Mouse (Mus musculus): ENCODE data around the gene Srpk1. TPM values are rescaled to one million over a fixed set of nuclear protein-coding genes. Genes with fewer than 3 reads are reported as not detected.

Srpk1 gene
- polyA plus RNA-seq, 1 experiment from 2014 or later, result 110 TPM

DNA sequence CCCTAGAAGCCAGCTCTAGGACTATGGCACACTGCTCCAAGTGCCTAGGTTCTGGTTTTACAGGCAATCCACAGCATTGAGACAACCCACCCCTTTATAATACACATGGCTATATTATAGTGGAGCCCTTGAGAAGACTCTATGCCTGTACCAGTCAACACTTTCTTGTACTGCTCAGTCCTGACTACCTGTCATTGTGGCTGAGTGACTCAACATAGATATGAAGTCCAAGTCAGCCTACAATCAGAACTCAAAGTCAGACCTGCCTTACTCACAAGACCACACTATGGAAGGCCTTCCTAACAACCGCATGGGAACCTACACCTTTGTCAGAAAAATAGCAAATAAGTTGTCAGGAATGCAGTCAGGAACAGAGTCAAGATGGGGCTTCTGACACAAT is 3.7 kb downstream of the Srpk1 start:
- no peak for DNase-seq (ENCODE audit: low spot score)
- Histone ChIP-seq H3K27ac (no peak overlapping the region), H3K9me3 (ENCODE audit: control insufficient read depth, low read length) (no peaks in the 10 kb centered on the region), H3K4me1 (replicated peaks; ENCODE audit: control insufficient read depth, insufficient read depth, low read length) (peaks cover 17% of the 10 kb centered on the region), H3K4me2 (replicated peaks) (no peak overlapping the region), H3K9ac (no peak overlapping the region), H3K36me3 (replicated peaks; ENCODE audit: control insufficient read depth, insufficient read depth) (peaks cover 32% of the 10 kb centered on the region), H3K4me3 (replicated peaks; ENCODE audit: low read length) (no peak overlapping the region), H3K27me3 (ENCODE audit: control insufficient read depth, insufficient read depth, low read length) (no peaks in the 10 kb centered on the region)
- no peak for ATAC-seq (ENCODE audit: low FRiP score)
- WGBS, result 95% methylated on average over 1 of the region's 1 CpGs

GRCm38 (mm10) chr17:28618124-28618523 is 4.4 kb downstream of the Srpk1 start:
- no peak overlapping the region for H3K4me3 ChIP-seq (replicated peaks; ENCODE audit: low read length)
- H3K36me3 ChIP-seq (replicated peaks; ENCODE audit: control insufficient read depth, insufficient read depth), result peaks cover 32% of the 10 kb centered on the region
- DNase-seq (ENCODE audit: low spot score) (no peak), ATAC-seq (ENCODE audit: low FRiP score) (no peak)
- peaks cover 17% of the 10 kb centered on the region for H3K4me1 ChIP-seq (replicated peaks; ENCODE audit: control insufficient read depth, insufficient read depth, low read length)
- H3K27ac ChIP-seq, result no peak overlapping the region
- H3K4me2 ChIP-seq (replicated peaks), result no peak overlapping the region
- no peaks in the 10 kb centered on the region for H3K27me3 ChIP-seq (ENCODE audit: control insufficient read depth, insufficient read depth, low read length)
- no peaks in the 10 kb centered on the region for H3K9me3 ChIP-seq (ENCODE audit: control insufficient read depth, low read length)
- H3K9ac ChIP-seq, result no peak overlapping the region
- 90% methylated on average over 7 of the region's 7 CpGs for WGBS

GRCm38 (mm10) chr17:28617636-28618035 is 4.9 kb downstream of the Srpk1 start:
- Histone ChIP-seq H3K9ac (no peak overlapping the region), H3K4me1 (replicated peaks; ENCODE audit: control insufficient read depth, insufficient read depth, low read length) (peaks cover 17% of the 10 kb centered on the region), H3K4me3 (replicated peaks; ENCODE audit: low read length) (no peak overlapping the region), H3K9me3 (ENCODE audit: control insufficient read depth, low read length) (no peaks in the 10 kb centered on the region), H3K4me2 (replicated peaks) (no peak overlapping the region), H3K27me3 (ENCODE audit: control insufficient read depth, insufficient read depth, low read length) (no peaks in the 10 kb centered on the region), H3K27ac (no peak overlapping the region), H3K36me3 (replicated peaks; ENCODE audit: control insufficient read depth, insufficient read depth) (peaks cover 32% of the 10 kb centered on the region)
- DNase-seq (ENCODE audit: low spot score), result no peak
- no peak for ATAC-seq (ENCODE audit: low FRiP score)
- WGBS, result 91% methylated on average over 10 of the region's 10 CpGs

DNA sequence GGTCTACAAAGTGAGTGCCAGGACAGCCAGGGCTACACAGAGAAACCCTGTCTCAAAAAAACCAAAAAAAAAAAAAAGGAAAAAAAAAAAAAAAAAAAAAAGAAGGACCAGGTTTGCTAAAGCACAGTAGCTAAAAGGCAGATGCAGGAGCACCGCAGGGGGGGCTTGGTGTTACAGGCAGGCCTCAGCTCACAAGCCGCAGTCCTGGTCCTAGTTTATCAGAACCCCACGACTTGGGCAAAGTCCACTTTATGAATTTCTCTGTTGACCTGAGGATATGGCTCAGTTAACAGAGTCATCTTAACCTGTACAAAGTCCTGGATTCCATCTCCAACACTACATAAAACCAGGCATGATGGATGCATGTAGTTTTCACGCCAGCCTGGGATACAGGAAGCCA is 7.2 kb downstream of the Srpk1 start:
- H3K36me3 ChIP-seq (replicated peaks; ENCODE audit: control insufficient read depth, insufficient read depth), result peaks cover 31% of the 10 kb centered on the region
- no peaks in the 10 kb centered on the region for H3K9me3 ChIP-seq (ENCODE audit: control insufficient read depth, low read length)
- 97% methylated on average over 4 of the region's 4 CpGs for WGBS
- DNase-seq (ENCODE audit: low spot score) (no peak), ATAC-seq (ENCODE audit: low FRiP score) (no peak)
- H3K27ac ChIP-seq, result no peak overlapping the region
- no peak overlapping the region for H3K4me2 ChIP-seq (replicated peaks)
- H3K4me1 ChIP-seq (replicated peaks; ENCODE audit: control insufficient read depth, insufficient read depth, low read length), result peaks cover 6% of the 10 kb centered on the region; the same call in 1 of the 2 replicates
- no peak overlapping the region for H3K4me3 ChIP-seq (replicated peaks; ENCODE audit: low read length)
- H3K27me3 ChIP-seq (ENCODE audit: control insufficient read depth, insufficient read depth, low read length), result no peaks in the 10 kb centered on the region
- H3K9ac ChIP-seq, result no peak overlapping the region

DNA sequence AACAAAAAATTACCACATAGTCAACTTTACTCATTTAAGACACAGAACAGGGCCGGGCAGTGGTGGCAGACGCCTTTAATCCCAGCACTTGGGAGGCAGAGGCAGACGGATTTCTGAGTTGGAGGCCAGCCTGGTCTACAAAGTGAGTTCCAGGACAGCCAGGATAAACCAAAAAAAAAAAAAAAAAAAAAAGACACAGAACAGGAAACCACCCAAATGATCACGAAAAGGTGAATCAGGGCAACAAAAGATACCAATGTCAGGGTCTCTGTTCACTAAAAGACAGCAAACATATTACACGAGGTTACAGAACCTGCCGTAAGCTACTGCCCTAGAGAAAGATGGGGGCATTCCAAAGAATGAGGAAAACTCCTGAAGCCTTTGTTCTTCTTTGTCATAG is 9.4 kb downstream of the Srpk1 start:
- WGBS, result 92% methylated on average over 6 of the region's 6 CpGs
- Histone ChIP-seq H3K27ac (no peak overlapping the region), H3K9ac (no peak overlapping the region), H3K27me3 (ENCODE audit: control insufficient read depth, insufficient read depth, low read length) (no peaks in the 10 kb centered on the region), H3K4me1 (replicated peaks; ENCODE audit: control insufficient read depth, insufficient read depth, low read length) (no peaks in the 10 kb centered on the region; the same call in 1 of the 2 replicates), H3K36me3 (replicated peaks; ENCODE audit: control insufficient read depth, insufficient read depth) (peaks cover 18% of the 10 kb centered on the region), H3K4me2 (replicated peaks) (no peak overlapping the region), H3K9me3 (ENCODE audit: control insufficient read depth, low read length) (no peaks in the 10 kb centered on the region), H3K4me3 (replicated peaks; ENCODE audit: low read length) (no peak overlapping the region)
- ATAC-seq (ENCODE audit: low FRiP score) (no peak), DNase-seq (ENCODE audit: low spot score) (no peak)

DNA sequence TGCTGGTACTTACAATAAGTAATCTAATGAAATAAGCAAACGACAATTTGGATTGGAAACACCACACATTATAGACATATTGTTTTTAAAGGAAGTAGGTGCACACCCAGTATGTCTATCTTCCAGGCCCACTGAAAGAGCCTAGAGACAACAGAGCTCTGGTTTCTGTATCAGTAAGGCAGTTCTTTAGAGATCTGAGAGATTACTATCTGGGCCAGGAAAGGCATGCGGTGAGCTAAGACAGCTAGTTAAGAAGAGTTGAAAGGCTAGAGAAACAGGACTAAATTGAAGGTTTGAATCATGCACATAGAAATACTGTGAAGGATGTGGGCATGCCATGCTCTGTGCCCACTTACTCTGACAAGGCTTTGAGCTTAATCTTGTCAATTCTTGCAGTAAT is 9.9 kb downstream of the Srpk1 start:
- Histone ChIP-seq H3K27me3 (ENCODE audit: control insufficient read depth, insufficient read depth, low read length) (no peaks in the 10 kb centered on the region), H3K9me3 (ENCODE audit: control insufficient read depth, low read length) (no peaks in the 10 kb centered on the region), H3K9ac (no peak overlapping the region), H3K27ac (no peak overlapping the region), H3K4me3 (replicated peaks; ENCODE audit: low read length) (no peak overlapping the region), H3K4me1 (replicated peaks; ENCODE audit: control insufficient read depth, insufficient read depth, low read length) (no peaks in the 10 kb centered on the region), H3K4me2 (replicated peaks) (no peak overlapping the region), H3K36me3 (replicated peaks; ENCODE audit: control insufficient read depth, insufficient read depth) (peaks cover 23% of the 10 kb centered on the region)
- ATAC-seq (ENCODE audit: low FRiP score) (no peak), DNase-seq (ENCODE audit: low spot score) (no peak)
- WGBS, result 85% methylated on average over 2 of the region's 2 CpGs

- H3K4me2 ChIP-seq (replicated peaks), result no peak overlapping the region
- DNase-seq (ENCODE audit: low spot score) (no peak), ATAC-seq (ENCODE audit: low FRiP score) (no peak)
- H3K4me3 ChIP-seq (replicated peaks; ENCODE audit: low read length), result no peak overlapping the region
- H3K27me3 ChIP-seq (ENCODE audit: control insufficient read depth, insufficient read depth, low read length), result no peaks in the 10 kb centered on the region
- 87% methylated on average over 3 of the region's 3 CpGs for WGBS
- no peaks in the 10 kb centered on the region for H3K9me3 ChIP-seq (ENCODE audit: control insufficient read depth, low read length)
- H3K27ac ChIP-seq, result no peak overlapping the region
- peaks cover 40% of the 10 kb centered on the region for H3K36me3 ChIP-seq (replicated peaks; ENCODE audit: control insufficient read depth, insufficient read depth)
- H3K9ac ChIP-seq, result no peak overlapping the region
- no peaks in the 10 kb centered on the region for H3K4me1 ChIP-seq (replicated peaks; ENCODE audit: control insufficient read depth, insufficient read depth, low read length)
Observed at GRCm38 (mm10) chr17:28609543-28609942, 13.0 kb downstream of the Srpk1 start.

DNA sequence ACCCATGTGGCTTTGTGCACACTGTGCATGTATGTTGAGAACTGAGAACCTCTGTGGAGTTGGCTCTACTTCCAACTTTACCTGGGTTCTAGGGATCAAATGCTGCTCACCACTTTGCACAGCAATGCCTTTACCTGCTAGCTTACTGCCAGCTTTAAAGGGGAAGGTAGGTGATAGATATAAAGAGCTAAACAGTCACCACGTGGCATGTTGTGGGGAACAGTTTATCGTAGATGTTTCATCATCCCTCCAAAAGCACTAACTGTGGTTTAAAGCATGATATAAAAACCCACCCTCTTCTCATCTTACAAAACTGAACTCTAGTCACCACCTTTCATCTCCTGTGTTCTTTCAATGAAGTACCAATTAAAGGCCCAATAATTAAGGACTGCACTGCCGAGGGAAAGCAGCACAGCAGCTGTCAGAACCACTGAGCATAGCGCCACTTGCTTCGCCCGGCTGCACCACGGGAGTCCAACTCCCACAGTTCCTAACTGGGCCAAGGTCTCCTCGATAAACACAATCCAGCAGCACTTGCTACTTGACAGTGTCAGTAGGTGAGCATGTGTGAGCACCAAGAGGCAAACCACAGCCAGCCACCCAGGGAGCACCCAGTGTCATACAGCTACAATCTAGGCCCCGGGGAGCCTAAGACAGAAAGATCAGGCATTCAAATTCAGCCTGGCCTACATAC is 20.8 kb downstream of the Srpk1 start:
- Histone ChIP-seq H3K36me3 (replicated peaks; ENCODE audit: control insufficient read depth, insufficient read depth) (peaks cover 97% of the 10 kb centered on the region), H3K27me3 (ENCODE audit: control insufficient read depth, insufficient read depth, low read length) (no peaks in the 10 kb centered on the region), H3K9me3 (ENCODE audit: control insufficient read depth, low read length) (no peaks in the 10 kb centered on the region), H3K9ac (no peak overlapping the region), H3K4me2 (replicated peaks) (no peak overlapping the region), H3K4me1 (replicated peaks; ENCODE audit: control insufficient read depth, insufficient read depth, low read length) (no peaks in the 10 kb centered on the region), H3K27ac (no peak overlapping the region), H3K4me3 (replicated peaks; ENCODE audit: low read length) (no peak overlapping the region)
- DNase-seq (ENCODE audit: low spot score), result no peak
- ATAC-seq (ENCODE audit: low FRiP score), result no peak
- WGBS, result 87% methylated on average over 9 of the region's 9 CpGs

GRCm38 (mm10) chr17:28600780-28601179 is 21.7 kb downstream of the Srpk1 start:
- no peaks in the 10 kb centered on the region for H3K9me3 ChIP-seq (ENCODE audit: control insufficient read depth, low read length)
- no peak overlapping the region for H3K27ac ChIP-seq
- no peaks in the 10 kb centered on the region for H3K27me3 ChIP-seq (ENCODE audit: control insufficient read depth, insufficient read depth, low read length)
- no peaks in the 10 kb centered on the region for H3K4me1 ChIP-seq (replicated peaks; ENCODE audit: control insufficient read depth, insufficient read depth, low read length)
- DNase-seq (ENCODE audit: low spot score) (no peak), ATAC-seq (ENCODE audit: low FRiP score) (no peak)
- no peak overlapping the region for H3K9ac ChIP-seq
- H3K4me3 ChIP-seq (replicated peaks; ENCODE audit: low read length), result no peak overlapping the region
- H3K4me2 ChIP-seq (replicated peaks), result no peak overlapping the region
- H3K36me3 ChIP-seq (replicated peaks; ENCODE audit: control insufficient read depth, insufficient read depth), result peaks cover 97% of the 10 kb centered on the region
- WGBS, result 94% methylated on average over 5 of the region's 5 CpGs

DNA sequence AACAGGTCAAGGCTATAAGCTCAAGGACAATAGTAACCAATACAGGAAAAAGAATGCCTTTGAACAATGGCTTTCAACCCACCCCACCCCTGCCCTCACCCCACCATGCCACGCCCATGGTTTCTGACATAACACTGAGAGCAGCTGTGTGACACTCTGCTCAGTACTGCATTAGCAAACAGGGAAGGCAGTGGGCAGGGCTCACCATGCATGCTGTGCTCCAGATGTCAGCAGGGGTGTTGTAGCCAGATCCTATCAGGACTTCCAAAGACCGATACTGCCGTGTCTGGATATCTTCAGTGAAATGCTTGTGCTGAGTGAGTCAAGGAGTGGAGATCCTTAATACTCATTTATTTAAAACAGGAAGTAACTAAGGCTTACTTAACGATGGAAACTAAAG is 28.5 kb downstream of the Srpk1 start:
- H3K4me2 ChIP-seq (replicated peaks), result no peak overlapping the region
- no peak overlapping the region for H3K4me3 ChIP-seq (replicated peaks; ENCODE audit: low read length)
- H3K36me3 ChIP-seq (replicated peaks; ENCODE audit: control insufficient read depth, insufficient read depth), result peaks cover 94% of the 10 kb centered on the region
- WGBS, result 79% methylated on average over 4 of the region's 4 CpGs
- no peak overlapping the region for H3K27ac ChIP-seq
- H3K9ac ChIP-seq, result no peak overlapping the region
- ATAC-seq (ENCODE audit: low FRiP score), result no peak
- no peaks in the 10 kb centered on the region for H3K4me1 ChIP-seq (replicated peaks; ENCODE audit: control insufficient read depth, insufficient read depth, low read length)
- no peaks in the 10 kb centered on the region for H3K9me3 ChIP-seq (ENCODE audit: control insufficient read depth, low read length)
- no peak for DNase-seq (ENCODE audit: low spot score)
- no peaks in the 10 kb centered on the region for H3K27me3 ChIP-seq (ENCODE audit: control insufficient read depth, insufficient read depth, low read length)
